Mouse (Mus musculus) gastrocnemius, postnatal 25 days (tissue): ENCODE measurements around the gene Atp8b4. TPM values are rescaled to one million over a fixed set of nuclear protein-coding genes. Genes with fewer than 3 reads are reported as not detected.
"Not testable (repeated sequence)": the region's sequence is repeated elsewhere in the genome, so short reads cannot be mapped to it uniquely, and the experiment has no call there.

Experiments used
- DNase-seq: peaks from one replicate; pipeline ENCODE4 v3.0.0; 2022
- long read RNA-seq, 2 experiments: library from polyadenylated mRNA; stranded (forward); transcript quantifications; one replicate each; pipeline ENCODE4 v2.0.0; 2021
- total RNA-seq, 2 experiments: library from RNA; stranded (reverse); gene quantifications; 1 replicate in 1 of 2; 2 replicates in 1 of 2; pipeline ENCODE4 v1.2.3; 2021

The Atp8b4 gene
- under 1 TPM; 0.13 to 0.46 TPM for total RNA-seq
- long read RNA-seq, experiment 1 = 0 reads
- long read RNA-seq, experiment 2 = 0 reads

DNA sequence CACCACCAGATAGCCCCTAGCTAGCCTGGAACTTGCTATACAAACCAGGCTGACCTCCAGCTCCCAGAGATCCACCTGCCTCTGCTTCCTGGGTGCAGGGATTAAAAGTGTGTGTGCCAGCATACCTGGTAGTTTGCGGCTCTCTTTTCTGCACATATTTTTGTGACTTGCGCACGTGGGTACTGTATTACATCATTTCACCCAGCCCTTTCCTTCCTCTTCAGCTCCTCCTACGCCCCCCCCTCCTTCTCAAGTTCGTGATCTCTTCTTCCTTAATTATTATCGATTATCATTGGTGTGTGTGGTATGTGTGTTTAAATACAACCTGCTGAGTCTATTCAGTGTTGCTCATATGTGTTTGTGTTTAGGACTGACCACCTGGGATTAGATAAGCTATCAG lies at the start of gene Atp8b4:
Atp8b4 (minus strand) TSS at position 154 of the 400 bp plus-strand sequence.
- DNase-seq = no peak

DNA sequence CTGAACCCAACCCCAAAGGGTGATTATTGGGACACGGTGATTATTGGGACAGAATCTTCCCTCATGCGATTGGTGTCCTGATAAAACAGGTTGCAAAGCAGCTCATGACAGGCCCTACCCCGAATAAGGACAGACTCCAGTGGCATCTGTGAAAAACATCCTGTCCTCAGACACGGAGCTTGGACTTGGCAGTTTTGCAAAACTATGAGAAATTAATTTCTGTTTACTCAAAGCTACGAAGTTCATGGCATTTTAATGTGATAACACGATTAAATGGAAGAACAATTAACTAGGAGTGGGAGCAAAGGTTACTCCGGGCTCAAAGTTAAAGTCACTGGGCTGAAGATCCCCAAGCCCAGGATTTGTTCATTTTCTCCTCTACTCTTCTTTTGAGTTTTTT lies 49.2 kb upstream of the Atp8b4 start:
- DNase-seq = no peak

DNA sequence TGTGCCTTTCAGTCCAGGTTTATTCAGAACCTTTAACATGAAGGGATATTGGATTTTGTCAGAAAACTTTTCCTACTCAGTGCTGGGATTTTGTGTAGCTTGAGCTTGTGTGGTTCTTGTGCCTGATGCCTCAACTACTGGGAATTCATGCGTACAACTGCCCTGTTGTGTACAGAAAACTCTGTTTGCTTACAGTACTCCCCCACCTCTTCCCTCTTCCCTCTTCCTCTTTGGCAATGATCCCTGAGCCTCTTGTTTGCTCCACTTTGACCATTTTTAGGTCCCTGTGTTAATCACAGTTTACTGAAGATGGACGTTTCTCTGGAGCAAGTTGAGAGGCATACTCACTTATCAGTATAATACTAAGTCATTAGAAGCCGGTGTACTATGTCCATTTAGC lies 45.9 kb upstream of the Atp8b4 start:
- DNase-seq = no peak

DNA sequence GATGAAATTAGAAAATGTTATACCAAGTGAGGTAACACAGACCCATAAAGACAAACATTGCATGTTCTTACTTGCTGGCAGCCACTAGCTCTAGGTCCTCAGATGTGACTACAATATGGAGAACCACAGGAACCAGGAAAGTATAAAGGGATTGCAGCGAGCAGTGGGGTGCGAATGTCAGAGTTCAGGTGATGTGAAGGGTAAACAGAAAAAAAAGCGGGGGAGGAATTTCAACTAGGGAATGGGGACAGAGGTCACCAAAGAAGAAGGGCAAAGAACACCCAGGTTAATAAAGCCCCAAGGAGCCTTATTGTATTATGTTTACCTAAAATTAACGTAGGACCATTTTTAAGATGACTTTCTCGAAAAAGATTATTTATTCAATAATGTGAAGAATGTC lies 44.8 kb upstream of the Atp8b4 start:
- no peak for DNase-seq

DNA sequence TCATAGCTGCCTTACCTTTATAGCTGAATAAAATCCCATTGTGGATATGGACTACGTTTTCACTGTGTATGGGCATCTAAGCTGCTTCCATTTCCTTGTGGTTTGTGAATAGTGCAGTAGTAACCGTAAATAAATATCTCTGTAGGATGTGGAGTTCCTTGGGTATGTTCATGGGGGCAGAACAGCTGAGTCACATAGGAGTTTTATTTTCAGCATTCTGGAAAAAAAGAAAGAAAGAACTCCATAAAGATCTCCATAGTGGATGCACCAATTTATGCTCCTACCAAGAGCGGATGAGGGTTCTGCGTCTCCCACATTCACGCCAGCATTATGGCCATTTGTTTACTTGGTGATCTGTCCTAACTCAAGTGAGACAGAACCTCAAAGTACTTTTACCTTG lies 41.7 kb upstream of the Atp8b4 start:
- DNase-seq = no peak

DNA sequence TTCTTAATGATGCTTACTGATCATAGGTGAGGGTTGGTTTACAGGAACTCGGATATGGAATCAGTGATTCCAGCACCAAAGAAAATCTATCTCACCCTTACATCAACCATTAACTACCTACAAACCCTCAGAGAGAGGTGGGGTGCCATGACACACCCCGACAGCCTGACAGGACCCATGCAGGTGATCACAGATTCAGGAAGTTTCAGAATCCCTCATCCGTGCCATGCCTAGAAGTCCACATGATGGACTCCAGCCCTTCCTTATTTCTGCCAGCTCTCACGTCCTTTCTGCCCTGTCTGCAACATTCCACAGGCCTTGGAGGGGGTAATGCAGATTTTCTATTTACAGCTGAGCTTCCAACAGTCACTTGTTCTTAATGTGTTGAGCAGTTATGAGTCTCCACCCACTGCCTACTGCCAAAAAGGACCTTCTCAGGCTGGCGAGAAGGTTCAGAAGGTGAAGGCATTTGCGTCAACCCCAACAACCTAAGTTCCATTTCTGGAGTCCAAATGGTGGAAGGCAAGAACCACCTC lies 40.0 kb upstream of the Atp8b4 start:
- no peak for DNase-seq

DNA sequence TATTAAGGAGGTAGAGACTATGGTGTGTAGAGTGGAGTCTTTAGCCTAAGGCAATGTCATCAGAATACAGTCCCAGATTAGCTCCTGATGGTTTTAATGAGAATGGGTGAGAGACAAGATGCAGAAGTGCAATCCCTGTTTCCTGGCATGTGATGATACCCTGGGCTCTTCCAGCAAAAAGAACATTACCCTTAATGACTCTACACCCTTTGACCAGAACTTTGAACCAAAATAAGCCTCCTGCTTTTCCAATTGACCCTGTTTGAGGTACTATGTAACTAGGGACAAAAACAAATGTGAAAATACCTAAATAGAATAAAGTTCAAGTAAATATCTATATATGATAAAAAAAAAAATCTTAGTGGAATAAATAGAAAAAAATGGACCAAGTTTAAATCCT lies 37.2 kb upstream of the Atp8b4 start:
- no peak for DNase-seq

DNA sequence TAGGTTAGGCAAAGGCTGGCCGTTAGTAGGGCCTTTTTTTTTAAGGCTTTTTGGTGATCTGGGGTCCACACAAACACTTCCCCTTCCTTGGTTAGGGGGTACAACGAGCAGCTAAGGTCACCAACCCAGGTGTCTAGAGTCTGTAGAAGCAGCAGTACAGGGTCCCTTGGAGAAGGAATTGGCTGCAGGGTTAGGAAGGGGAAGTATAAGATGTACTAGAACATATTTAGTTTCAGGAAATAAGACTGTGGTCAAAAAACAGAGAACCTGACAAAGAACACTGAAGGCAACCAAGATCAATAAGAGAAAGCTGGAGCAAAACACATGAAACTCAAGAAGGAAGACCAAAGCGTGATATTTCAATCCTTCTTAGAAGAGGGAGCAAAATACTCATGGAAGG lies 30.1 kb upstream of the Atp8b4 start:
- DNase-seq = no peak

DNA sequence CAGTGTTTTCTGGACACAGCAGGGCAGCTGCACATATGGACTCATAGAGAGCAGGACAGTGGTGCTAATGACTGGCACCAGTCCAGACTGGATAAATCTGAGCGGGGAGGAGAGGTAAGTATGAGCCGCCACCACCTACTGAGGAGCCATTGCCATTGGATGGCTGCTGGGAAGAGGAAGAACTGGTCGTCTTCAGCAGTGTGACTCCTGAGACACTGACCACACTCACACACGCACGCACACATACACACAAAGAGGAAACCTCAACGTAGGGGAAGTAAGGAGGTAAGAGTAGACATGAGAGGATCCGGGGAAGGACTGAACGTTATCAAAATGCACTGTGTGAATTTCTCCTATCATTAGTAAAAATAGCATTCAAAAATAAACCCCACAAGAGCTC lies 27.0 kb upstream of the Atp8b4 start:
- no peak for DNase-seq

DNA sequence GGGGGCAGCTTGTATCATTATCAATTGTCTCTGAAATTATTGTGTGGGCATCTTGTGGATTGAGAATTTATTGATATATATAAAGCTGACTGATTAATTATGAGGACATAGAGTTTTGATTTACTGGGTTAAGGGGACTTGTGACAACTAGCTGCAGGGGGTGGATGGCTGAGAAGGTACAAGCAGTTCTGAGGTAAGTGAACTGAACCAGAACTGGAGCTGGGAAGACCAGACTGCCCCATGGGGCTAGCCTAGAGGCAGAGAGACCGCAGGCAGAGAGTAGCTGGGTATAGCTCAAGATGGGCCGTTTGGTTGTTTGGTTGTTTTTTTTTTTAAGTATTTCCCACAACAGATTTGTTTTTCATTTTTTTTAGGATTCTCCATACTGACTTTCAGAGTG lies 23.8 kb upstream of the Atp8b4 start:
- DNase-seq = no peak

DNA sequence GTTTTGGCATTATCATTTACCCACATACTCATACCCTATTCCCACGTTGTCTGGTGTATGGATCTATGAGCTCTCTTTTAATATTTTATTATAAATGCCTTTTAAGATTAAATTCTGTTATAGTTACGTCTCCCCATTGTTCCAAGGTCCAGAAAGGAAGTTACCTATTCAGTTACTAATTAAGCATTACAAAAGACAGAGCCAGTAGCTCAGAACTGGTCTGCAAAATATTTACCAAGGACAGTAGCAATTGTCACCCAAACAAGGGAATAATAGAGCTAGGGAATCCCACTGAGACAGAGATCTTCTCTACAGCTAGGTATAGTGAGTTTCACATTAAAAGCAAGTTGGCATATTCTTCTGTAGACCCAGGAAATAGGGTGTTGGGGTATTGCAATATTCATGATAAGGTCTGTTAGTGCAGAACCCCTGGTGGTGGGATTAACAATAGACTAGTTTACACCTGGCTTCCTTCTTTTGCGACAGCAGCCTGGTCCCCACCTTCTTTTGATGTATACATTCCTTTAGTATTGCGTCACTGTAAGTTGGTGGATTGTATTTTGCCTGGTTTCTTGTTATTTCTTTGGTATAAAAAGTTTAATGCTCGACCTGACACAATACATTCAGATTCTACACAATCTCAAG lies 22.7 kb upstream of the Atp8b4 start:
- not testable (repeated sequence) for DNase-seq

DNA sequence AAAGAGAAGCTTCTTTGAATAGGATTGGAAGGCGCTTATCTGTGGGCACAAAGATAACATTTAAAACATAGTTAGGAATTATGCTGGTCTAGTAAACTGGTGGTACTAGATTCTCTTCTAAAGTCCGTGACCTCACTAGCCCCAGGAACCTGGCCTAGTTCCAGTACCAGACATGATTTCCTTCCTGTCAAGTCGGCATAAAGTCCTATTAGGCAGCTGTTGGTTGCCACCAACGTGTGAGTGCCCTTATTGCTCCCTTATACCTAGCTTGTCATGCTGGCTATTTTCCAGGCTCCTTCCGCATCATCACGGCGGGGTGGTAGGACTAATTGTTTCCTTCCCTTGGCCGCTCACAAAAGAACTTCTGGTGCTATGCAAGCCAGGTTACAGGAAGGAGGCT lies 21.6 kb upstream of the Atp8b4 start:
- DNase-seq = no peak

DNA sequence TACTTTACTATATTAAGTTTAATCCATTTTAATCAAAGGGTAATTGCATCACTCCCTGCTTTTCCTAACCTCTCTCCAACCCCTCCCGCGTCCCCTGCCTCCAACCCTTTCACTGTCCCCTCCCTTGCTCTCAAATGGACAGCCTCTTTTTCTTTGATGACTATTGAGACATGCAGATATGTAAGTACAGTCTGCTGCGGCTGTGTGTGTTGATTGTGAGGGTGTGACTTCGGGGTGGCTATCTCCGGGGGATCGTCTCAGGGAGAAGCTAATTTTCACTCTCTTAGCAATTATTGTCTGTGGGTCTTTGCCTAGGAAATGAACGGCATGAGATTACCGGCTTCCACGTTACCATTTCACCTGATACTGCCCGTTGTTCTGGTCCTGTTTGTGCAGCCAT lies 21.0 kb upstream of the Atp8b4 start:
- DNase-seq = no peak

DNA sequence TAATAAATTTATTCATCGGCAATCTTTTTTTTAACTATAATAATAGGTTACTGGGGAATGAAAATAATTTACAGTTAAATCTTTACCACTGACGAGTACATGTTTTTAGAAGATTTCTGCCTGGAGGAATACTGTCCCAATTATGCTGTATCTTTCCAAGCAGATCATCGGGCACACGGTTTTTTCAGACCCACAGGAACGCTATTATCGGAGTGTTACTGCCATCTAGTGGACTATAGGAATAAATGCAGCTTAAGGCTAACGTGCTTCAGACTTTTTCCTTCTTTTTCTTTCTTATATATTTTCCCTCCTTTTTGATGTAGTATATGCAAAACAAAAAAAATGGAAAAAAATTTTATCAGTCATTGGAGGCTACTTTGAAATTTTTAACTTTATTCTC lies 20.4 kb upstream of the Atp8b4 start:
- DNase-seq = no peak

DNA sequence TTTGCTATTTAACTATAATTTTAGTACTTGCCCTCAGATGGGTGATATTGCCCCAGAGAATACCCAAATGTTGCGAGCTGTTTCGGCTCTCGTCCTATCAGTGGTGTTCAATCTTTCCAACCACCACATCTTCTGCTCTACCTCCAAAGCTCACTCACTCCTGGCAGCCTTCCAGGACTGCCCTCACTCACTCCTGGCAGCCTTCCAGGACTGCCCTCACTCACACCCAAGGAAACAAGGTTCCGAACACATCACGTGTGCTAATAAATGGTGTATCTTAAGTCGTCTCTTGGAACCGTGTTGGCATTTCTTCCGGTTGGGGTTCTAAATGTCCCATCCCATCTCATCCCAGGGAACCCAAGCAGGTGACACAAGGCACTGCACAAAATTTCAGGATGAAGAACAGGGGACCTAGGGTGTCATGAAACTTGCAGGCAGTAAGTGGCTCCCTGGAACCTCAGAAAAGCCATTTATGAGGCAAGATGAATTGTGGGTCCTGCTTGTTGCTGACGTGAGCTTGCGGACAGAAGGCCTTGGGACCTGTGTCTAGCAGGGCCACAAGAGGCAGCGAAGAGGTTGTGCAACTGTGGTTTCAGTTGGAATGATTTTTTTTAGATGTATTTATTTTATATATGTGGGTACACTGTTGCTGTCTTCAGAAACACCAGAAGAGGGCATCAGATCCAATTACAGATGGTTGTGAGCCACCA lies 19.6 kb upstream of the Atp8b4 start:
- DNase-seq = no peak

DNA sequence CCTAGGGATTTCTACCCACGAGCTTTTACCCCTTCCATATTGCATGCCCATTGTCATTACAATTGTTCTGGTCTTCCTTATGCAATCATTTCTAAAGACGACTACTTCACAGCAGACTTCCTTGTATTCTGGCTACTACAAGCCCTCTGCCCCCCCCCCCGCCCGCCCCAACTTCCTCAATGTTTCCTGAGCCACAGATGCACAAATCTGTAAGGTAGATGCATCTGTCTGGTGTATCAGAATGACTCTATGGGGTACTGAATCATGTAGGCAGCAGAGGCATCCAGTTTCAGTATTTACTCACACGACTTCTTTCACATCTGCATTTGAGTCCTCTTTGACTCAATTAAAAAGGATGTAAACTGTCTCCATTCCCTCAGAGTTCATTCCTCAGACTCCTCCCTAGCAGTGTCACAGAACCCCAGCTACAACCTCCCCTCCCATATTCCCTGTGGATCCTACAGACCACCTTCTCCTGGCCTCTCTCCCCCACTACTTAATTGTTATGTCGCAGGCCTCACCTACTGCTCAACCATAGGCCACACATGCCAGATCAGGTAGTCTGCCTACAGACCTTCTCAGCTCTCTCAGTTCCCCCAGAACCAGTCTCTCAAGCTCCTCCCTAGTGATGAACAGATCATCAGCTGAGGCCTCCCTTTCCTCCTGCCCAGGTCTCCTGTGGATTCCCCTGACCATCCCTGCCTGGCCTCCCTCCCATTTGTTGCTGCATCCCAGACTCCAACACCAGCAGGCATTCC lies 14.8 kb upstream of the Atp8b4 start:
- DNase-seq = no peak

DNA sequence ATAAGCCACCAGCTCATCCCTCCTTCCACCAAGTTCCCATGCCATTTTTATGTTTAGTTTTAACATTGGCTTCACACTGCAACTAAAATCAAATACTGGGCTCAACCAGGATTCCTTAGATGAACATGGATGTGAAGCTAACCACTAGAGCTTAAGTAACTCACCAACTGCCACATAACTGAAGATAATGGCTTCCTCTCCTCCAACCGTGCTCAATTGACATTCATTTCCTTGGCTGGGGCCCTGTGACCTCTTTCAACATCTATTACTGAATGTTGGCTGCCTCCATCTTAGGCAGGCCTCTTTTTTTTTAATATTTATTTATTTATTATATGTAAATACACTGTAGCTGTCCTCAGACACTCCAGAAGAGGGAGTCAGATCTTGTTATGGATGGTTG lies 7.8 kb upstream of the Atp8b4 start:
- no peak for DNase-seq

DNA sequence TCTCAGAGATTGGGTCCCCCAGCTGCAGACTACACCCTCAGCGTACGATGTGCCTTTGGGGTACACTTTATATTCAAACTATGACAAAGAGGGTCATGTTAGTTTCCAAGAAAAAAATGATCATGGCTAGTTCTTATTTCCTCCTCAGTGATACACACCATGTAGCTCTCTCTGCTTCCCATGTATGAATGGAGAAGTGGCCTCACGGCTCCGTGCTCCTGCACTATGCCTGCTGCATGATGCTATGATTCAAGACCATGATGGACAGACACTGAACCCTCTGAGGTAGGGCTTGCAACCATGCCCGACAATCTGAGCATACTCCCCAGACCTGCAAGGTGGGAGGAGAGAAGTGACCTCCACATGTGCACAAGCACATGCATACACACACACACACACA lies 7.0 kb upstream of the Atp8b4 start:
- no peak for DNase-seq

DNA sequence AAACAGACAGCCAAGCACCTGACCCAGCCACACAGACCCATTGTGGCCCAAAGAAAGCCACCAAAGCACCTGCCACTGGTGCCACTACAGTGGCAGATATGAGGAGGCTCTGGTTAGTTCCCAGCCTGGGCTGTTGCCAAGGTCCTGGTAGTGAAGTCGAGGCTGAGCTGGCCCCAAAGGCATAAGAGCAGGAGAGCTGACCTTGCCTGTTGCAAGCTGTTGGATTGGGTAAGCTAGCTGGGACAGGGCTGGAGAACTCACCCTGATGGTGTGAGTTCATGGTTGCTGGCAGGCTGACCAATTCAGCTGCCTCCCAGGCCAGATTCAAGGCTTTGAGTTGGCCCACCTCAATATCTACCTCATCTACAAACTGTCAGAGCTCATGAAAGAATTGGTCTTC lies 4.7 kb upstream of the Atp8b4 start:
- DNase-seq = peak; percentile 13

DNA sequence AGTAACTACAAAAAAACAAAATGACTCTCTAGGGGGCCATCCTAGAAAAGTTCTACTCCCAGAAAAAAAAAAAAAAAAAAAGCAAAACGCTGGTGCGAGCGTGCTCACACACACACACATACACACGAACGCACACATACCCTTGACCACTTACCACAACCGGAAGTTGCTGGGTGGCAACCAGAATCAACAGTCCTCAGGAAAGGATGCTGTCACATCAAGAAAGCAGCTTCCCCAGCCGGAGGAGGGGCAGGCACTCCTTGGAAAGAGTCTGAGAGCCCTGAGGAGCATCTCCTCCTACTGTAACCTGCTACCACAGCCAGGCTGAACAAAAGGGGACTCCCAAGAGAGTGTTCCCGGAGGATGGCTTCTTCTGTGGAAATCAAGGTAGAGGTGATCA lies 744 bp downstream of the Atp8b4 start:
- DNase-seq = no peak

DNA sequence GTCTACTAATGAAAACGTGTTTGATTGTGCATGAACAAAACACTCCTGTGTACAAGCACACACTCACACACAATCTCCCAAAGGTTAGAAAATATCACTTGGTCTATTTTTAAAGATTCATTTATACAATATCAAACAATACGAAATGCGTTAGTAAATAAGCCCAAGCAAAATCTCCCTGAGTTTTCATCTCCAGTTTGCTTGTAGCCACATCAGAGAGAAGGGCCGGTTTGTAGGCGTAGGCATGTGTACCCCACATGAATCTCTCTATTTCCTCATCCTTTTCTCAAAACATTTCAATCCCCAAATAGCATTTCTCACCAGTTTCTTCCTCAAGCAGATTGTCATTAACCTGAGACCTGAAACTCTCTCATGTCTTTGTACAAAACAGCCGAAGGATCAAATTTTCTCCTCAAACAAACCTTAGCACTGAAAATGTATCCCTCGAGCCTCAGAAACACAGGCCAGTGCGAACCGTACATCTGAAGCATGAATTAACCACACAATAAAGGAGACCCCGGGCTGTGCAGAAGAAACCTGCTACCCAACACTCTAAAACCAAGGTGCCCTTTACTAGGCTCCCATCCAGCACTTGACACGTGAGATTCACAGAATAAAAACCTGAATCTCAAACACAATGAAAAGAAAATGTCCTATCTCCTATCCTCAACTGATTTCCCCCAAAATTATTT lies 1.6 kb downstream of the Atp8b4 start:
- DNase-seq = no peak

DNA sequence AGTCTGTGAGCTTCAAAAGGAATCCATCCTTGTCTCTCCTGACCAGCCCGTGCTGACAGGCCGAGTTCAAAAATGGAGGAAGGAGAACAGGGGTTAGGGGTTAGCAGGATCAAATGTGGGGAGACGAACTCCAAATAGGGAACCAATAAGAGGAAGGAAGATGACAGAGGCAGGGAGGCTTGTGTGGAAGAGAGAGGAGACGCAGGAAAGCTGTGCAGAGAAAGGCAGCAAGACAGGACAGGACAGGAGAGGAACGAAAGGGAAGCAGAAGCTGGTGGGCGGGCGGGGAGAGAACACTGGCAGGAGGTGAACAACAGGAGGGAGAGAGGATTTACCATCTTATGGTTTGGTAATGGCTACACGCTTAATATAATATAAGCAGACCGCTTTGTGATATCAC lies 3.6 kb downstream of the Atp8b4 start:
- DNase-seq = peak; percentile 12
